Mouse (Mus musculus) liver, postnatal 0 days (tissue): ENCODE results near the gene Chrm1.

Experiments used
- CTCF ChIP-seq: sonication (generic); IDR thresholded peaks from 2 replicates; pipeline ENCODE4 v1.5.1; 2016; ENCODE audit warnings: antibody characterized with exemption, low read depth
- EP300 ChIP-seq: IDR thresholded peaks from 2 replicates; pipeline ENCODE4 v1.6.1; 2016; ENCODE audit warnings: antibody characterized with exemption, low read depth, mild to moderate bottlenecking

- TF ChIP-seq CTCF = no peak
- TF ChIP-seq EP300 = no peak
These were observed 58.9 kb downstream of the Chrm1 start for GRCm38 (mm10) chr19:8722559-8722906.
